Mouse (Mus musculus) embryonic facial prominence, embryonic 10.5 days (tissue): Measurements from ENCODE around the gene Crygf. TPM values are rescaled to one million over a fixed set of nuclear protein-coding genes. Genes with fewer than 3 reads are reported as not detected.
"Not testable (repeated sequence)": the region's sequence is repeated elsewhere in the genome, so short reads cannot be mapped to it uniquely, and the experiment has no call there.

Experiments
- DNase-seq: peaks from one replicate; pipeline ENCODE4 v3.0.0-alpha.2; 2017; ENCODE audit warnings: low spot score
- H3K27ac ChIP-seq: fragments of 300-500 bp; sonication (generic); replicated peaks from 2 replicates; pipeline ENCODE4 v1.5.1; 2016; ENCODE audit warnings: mild to moderate bottlenecking
- H3K27me3 ChIP-seq: fragments of 300-500 bp; sonication (generic); replicated peaks from 2 replicates; pipeline ENCODE4 v1.6.1; 2016; ENCODE audit warnings: low read depth, mild to moderate bottlenecking; ENCODE audit not compliant: poor library complexity, severe bottlenecking
- H3K36me3 ChIP-seq: fragments of 300-500 bp; sonication (generic); replicated peaks from 2 replicates; pipeline ENCODE4 v1.6.1; 2016; ENCODE audit warnings: mild to moderate bottlenecking, moderate library complexity
- H3K4me1 ChIP-seq: fragments of 300-500 bp; sonication (generic); 2 replicates; pipeline ENCODE4 v1.6.1; 2016
- H3K4me3 ChIP-seq: fragments of 300-500 bp; sonication (generic); 2 replicates; pipeline ENCODE4 v1.5.1; 2016; ENCODE audit warnings: mild to moderate bottlenecking, moderate library complexity
- H3K9me3 ChIP-seq: fragments of 300-500 bp; sonication (generic); 2 replicates; pipeline ENCODE4 v1.6.1; 2016; ENCODE audit warnings: mild to moderate bottlenecking
- WGBS: fragments of 180-500 bp; shearing (Covaris S2); methylation state at CpG from one replicate; pipeline ENCODE4 v1.1.7; 2016; 5-methylcytosine and 5-hydroxymethylcytosine counted together
- polyA plus RNA-seq: library from polyadenylated mRNA; unstranded; fragments of >200 nt; fragmentation: Nextera tagmentation; extraction: Ambion mirVana; gene quantifications from 2 replicates; pipeline ENCODE4 v1.2.1, GENCODE M21; 2016

The Crygf gene
- polyA plus RNA-seq, result not detected in 2 replicates

- Histone ChIP-seq H3K27ac (no peak within 1 kb of the TSS), H3K4me1 (no peaks in the 10 kb centered on the region), H3K27me3 (no peaks in the 10 kb centered on the region), H3K9me3 (no peaks in the 10 kb centered on the region), H3K4me3 (no peak within 1 kb of the TSS), H3K36me3 (no peaks in the 10 kb centered on the region)
- no peak for DNase-seq
- 82% methylated on average over 4 of the region's 4 CpGs for WGBS
Observed at GRCm38 (mm10) chr1:65926294-65926693, at the start of gene Crygf. Crygf (plus strand) TSS chr1:65926520.

DNA sequence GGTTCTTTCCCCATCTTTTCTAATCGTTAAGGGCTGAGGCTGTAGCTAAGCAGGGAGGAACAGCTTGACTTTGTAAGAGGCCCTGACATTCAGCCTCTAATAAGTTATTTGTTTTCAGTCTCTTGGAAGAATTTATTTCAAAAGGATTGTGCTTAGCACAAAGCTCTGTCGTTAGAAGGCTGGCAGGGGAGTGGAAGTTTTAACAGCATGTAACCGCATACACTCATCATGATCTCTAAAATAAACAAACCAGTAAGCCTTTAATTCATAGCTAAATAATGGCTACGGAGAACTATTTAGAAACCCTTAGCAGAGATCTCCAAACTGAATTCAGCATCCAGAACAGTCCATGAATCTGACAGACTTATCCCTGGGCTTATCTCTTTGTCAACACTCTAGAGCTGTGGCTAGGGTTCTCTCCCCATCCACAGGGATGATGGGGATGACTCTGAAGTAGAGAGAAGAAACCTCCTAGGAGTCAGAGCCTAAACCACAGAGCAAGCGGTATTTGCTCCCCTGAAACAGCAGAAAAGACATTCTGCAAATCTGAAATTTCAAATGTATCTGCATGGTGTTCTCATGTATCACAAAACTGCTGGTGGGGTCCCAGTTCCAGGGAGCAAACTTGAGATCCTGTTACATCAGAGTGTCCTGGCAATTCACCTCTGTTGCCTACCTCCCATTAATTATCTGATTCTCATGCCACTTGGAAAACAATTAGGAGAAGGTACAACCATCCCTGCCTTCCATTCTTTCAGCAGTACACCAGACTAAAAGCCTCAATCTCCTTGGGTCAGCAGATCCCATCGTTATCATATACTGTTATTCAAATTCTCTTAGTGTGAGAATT, 734 bp upstream of the Crygf start:
- DNase-seq, result no peak
- Histone ChIP-seq H3K36me3 (no peaks in the 10 kb centered on the region), H3K4me3 (no peak overlapping the region), H3K27me3 (no peaks in the 10 kb centered on the region), H3K9me3 (no peaks in the 10 kb centered on the region), H3K4me1 (no peaks in the 10 kb centered on the region), H3K27ac (no peak overlapping the region)
- 54% methylated on average over 6 of the region's 6 CpGs for WGBS

- H3K27ac ChIP-seq, H3K36me3 ChIP-seq, H3K9me3 ChIP-seq, H3K27me3 ChIP-seq, H3K4me1 ChIP-seq, H3K4me3 ChIP-seq, DNase-seq: not testable (repeated sequence)
- WGBS, result 79% methylated on average over 11 of the region's 11 CpGs
Observed at GRCm38 (mm10) chr1:65926696-65927095, 376 bp downstream of the Crygf start.

DNA sequence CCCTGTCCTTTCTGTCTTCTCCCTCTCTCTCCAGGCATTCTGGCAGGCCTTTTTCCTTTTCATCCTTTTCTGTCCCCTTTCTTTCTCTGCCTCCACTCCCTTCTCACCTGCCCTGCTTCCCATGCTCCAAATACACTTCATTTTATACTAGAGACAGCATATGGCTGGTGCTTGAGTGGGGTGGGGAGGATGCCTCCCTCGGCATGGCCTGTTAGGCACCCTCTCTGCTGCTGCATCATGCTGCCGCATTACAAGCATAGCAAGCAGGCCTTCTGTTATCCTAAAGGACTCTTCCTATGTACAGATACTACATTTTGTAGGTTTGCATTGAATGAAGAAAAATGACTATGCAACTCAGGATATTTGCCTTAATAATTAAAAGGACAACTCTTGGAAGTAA, 3.7 kb downstream of the Crygf start:
- no peak for DNase-seq
- Histone ChIP-seq H3K4me3 (no peak overlapping the region), H3K4me1 (no peaks in the 10 kb centered on the region), H3K27me3 (no peaks in the 10 kb centered on the region), H3K9me3 (no peaks in the 10 kb centered on the region), H3K27ac (no peak overlapping the region), H3K36me3 (no peaks in the 10 kb centered on the region)
- 87% methylated on average over 2 of the region's 2 CpGs for WGBS

GRCm38 (mm10) chr1:65932091-65932812, 5.9 kb downstream of the Crygf start:
- Histone ChIP-seq H3K4me3 (no peak overlapping the region), H3K9me3 (no peaks in the 10 kb centered on the region)
- WGBS, result 80% methylated on average over 4 of the region's 4 CpGs

More at GRCm38 (mm10) chr1:65932091-65932812, 5.9 kb downstream of the Crygf start:
- Histone ChIP-seq H3K36me3 (no peaks in the 10 kb centered on the region), H3K4me1 (no peaks in the 10 kb centered on the region), H3K27ac (no peak overlapping the region), H3K27me3 (no peaks in the 10 kb centered on the region)
- DNase-seq, result no peak

Other genes with a start within 250 kb of the Crygf start
- 32.0 and 36.2 TPM in 2 replicates for gene Map2, start 248.8 kb downstream of the Crygf start, polyA plus RNA-seq